In genomic region chr8:123796758-123797157, GRCm38 (mm10) we compare ENCODE assay signal across 15 mouse cellular contexts. TPM values are rescaled to one million over a fixed set of nuclear protein-coding genes. Genes with fewer than 3 reads are reported as not detected.
DNase-seq lines count a peak whose midpoint lies in the region; ATAC-seq lines count a peak whose summit lies in the region.
"Had no signal": no experiment of that assay in that cellular context is flagged by ENCODE, and none has a peak within 500 bp of the region (broad histone marks: within the 10 kb centered on the region; RNA-seq: fewer than 3 reads in every experiment).

No protein-coding gene starts in this region.

- H3K9me3 ChIP-seq in stomach, embryonic 15.5 days: no peaks in the 10 kb centered on the region
- H3K9me3 ChIP-seq: embryonic facial prominence, embryonic 13.5 days; hindbrain, embryonic 15.5 days; midbrain, embryonic 12.5 days had no signal

- DNase-seq in adrenal gland, adult 2 months: peak; percentile 57
- DNase-seq in adrenal gland, adult 8-10 months: no peak
- peak; percentile 55 to 65 for DNase-seq in adrenal gland, postnatal 36 days
- peak; percentile 42 to 62 for DNase-seq in kidney, postnatal 4 days
- DNase-seq in heart, adult 18-20 months: no peak
- no peak for DNase-seq in layer of hippocampus, postnatal 10 days (ENCODE audit: low spot score in 2 of 2)
- DNase-seq in spleen, postnatal 4 days (ENCODE audit: low spot score in 2 of 2): no peak
- DNase-seq: layer of hippocampus, adult 9-11 months; lung, postnatal 14 days; right cerebral cortex, postnatal 4 days; thymus, adult 18-20 months had no signal

- no peak overlapping the region for H3K4me2 ChIP-seq in stomach, embryonic 15.5 days
- H3K4me2 ChIP-seq: embryonic facial prominence, embryonic 13.5 days; hindbrain, embryonic 15.5 days; midbrain, embryonic 12.5 days had no signal

- peaks cover 8% of the 10 kb centered on the region for H3K4me1 ChIP-seq in stomach, embryonic 15.5 days
- H3K4me1 ChIP-seq: hindbrain, embryonic 15.5 days had no signal

- no peak overlapping the region for H3K9ac ChIP-seq in stomach, embryonic 15.5 days
- H3K9ac ChIP-seq: embryonic facial prominence, embryonic 13.5 days; hindbrain, embryonic 15.5 days; midbrain, embryonic 12.5 days had no signal

- no peaks in the 10 kb centered on the region for H3K27me3 ChIP-seq in stomach, embryonic 15.5 days (replicated peaks)
- H3K27me3 ChIP-seq: embryonic facial prominence, embryonic 13.5 days; hindbrain, embryonic 15.5 days; midbrain, embryonic 12.5 days had no signal

- WGBS in stomach, embryonic 15.5 days: 43% methylated on average over 4 of the region's 4 CpGs

- no peak overlapping the region for H3K4me3 ChIP-seq in stomach, embryonic 15.5 days (replicated peaks)
- H3K4me3 ChIP-seq: embryonic facial prominence, embryonic 13.5 days; hindbrain, embryonic 15.5 days; midbrain, embryonic 12.5 days had no signal

- H3K27ac ChIP-seq in stomach, embryonic 15.5 days: peak overlapping the region; percentile 1; the same call in 1 of the 2 replicates
- H3K27ac ChIP-seq: embryonic facial prominence, embryonic 13.5 days; hindbrain, embryonic 15.5 days; midbrain, embryonic 12.5 days had no signal

- peak; percentile 13; the same call in 1 of the 2 replicates for ATAC-seq in stomach, embryonic 15.5 days (ENCODE audit: insufficient read depth, low FRiP score, low read depth)

- no peaks in the 10 kb centered on the region for H3K36me3 ChIP-seq in stomach, embryonic 15.5 days
- H3K36me3 ChIP-seq: embryonic facial prominence, embryonic 13.5 days; hindbrain, embryonic 15.5 days; midbrain, embryonic 12.5 days had no signal

RNA-seq across cellular contexts. Expression of gene Rab4a, which starts 9.0 kb away (rescaled TPM):
- total RNA-seq in adrenal gland, adult 2 months (2021): 10 to 100 TPM; 19.2 to 26.7 TPM
- 13.0 and 19.4 TPM in 2 replicates for polyA plus RNA-seq in adrenal gland, adult 2 months (2012; rRNA removed)
- total RNA-seq in adrenal gland, adult 8-10 months (2022): 10 to 100 TPM; 24.3 to 40.6 (median 34.0) TPM
- 10 to 100 TPM; 23.2 to 34.6 TPM for total RNA-seq in adrenal gland, postnatal 36 days (2021)
- 46.7 and 49.1 TPM in 2 replicates for polyA plus RNA-seq in stomach, embryonic 15.5 days (2015; fragmentation: Nextera tagmentation; extraction: Ambion mirVana)
- 1 to 10 TPM; 8.6 to 8.9 TPM for total RNA-seq in heart, adult 18-20 months (2021)
- total RNA-seq in layer of hippocampus, postnatal 10 days (2021): 10 to 100 TPM; 49.2 to 52.3 TPM

Comparison
In these comparisons a context has a peak if more than half of its experiments do, and no peak if none do; other contexts are left out.
1. DNase-seq: peak in adrenal gland, adult 2 months (single experiment), adrenal gland, postnatal 36 days (2 of 2) and kidney, postnatal 4 days (2 of 2); none in adrenal gland, adult 8-10 months (single experiment), heart, adult 18-20 months (0 of 2), layer of hippocampus, postnatal 10 days (0 of 2) and spleen, postnatal 4 days (0 of 2).